Mouse (Mus musculus): ENCODE measurements around the gene Larp1. TPM values are rescaled to one million over a fixed set of nuclear protein-coding genes. Genes with fewer than 3 reads are reported as not detected.
A peak's percentile ranks its signal among the peaks of the same experiment; 100 is the strongest.

Gene Larp1
- polyA plus RNA-seq, 1 experiment from 2014 or later = 14.9 TPM

DNA sequence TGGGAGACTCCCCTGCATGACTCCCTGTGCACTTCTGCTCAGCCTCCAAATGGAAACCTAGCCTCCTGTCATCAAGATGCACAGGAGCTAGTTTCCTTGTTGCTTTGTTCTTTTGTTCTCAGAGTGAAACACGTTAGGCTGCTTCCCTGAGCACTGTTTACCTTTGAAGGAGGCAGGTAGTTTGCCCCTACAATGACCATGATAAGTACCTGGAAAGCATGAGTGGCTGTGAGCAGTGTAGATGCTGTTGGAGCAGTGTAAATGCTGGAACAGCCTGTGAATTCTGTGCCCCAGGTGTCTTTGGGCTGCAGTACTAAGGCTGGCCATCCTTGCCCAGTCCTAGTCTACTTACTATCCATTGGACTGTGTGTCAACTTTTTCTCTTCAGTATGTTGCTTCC lies 18.0 kb downstream of the Larp1 start:
- no peaks in the 10 kb centered on the region for H3K36me3 ChIP-seq (ENCODE audit: control insufficient read depth, insufficient read depth)
- no peaks in the 10 kb centered on the region for H3K9me3 ChIP-seq (replicated peaks; ENCODE audit: control insufficient read depth, low read length)
- H3K27me3 ChIP-seq (ENCODE audit: control insufficient read depth, insufficient read depth, low read depth, low read length) = no peaks in the 10 kb centered on the region
- H3K4me1 ChIP-seq (ENCODE audit: control insufficient read depth, low read depth, low read length) = peaks cover 52% of the 10 kb centered on the region
- 73% methylated on average over 1 of the region's 1 CpGs for WGBS (ENCODE audit: insufficient replicate concordance)
- H3K9ac ChIP-seq (ENCODE audit: low read depth, low read length) = no peak overlapping the region
- H3K4me3 ChIP-seq (ENCODE audit: low read depth, low read length) = no peak overlapping the region
- H3K4me2 ChIP-seq (ENCODE audit: low read depth, low read length) = no peak overlapping the region
- ATAC-seq (ENCODE audit: low read depth) = no peak
- no peak overlapping the region for H3K27ac ChIP-seq (ENCODE audit: low read length)

- H3K4me3 ChIP-seq (ENCODE audit: low read depth, low read length) = no peak overlapping the region
- H3K27ac ChIP-seq (ENCODE audit: low read length) = no peak overlapping the region
- no peaks in the 10 kb centered on the region for H3K9me3 ChIP-seq (replicated peaks; ENCODE audit: control insufficient read depth, low read length)
- no peaks in the 10 kb centered on the region for H3K27me3 ChIP-seq (ENCODE audit: control insufficient read depth, insufficient read depth, low read depth, low read length)
- H3K9ac ChIP-seq (ENCODE audit: low read depth, low read length) = no peak overlapping the region
- no peak overlapping the region for H3K4me2 ChIP-seq (ENCODE audit: low read depth, low read length)
- 77% methylated on average over 1 of the region's 1 CpGs for WGBS (ENCODE audit: insufficient replicate concordance)
- H3K4me1 ChIP-seq (ENCODE audit: control insufficient read depth, low read depth, low read length) = peaks cover 66% of the 10 kb centered on the region
- no peaks in the 10 kb centered on the region for H3K36me3 ChIP-seq (ENCODE audit: control insufficient read depth, insufficient read depth)
- ATAC-seq (ENCODE audit: low read depth) = no peak
Observed at GRCm38 (mm10) chr11:58028981-58029380, 20.1 kb downstream of the Larp1 start.

- WGBS (ENCODE audit: insufficient replicate concordance) = 23% methylated on average over 2 of the region's 2 CpGs
- ATAC-seq (ENCODE audit: low read depth) = no peak
- H3K4me3 ChIP-seq (ENCODE audit: low read depth, low read length) = no peak overlapping the region
- no peaks in the 10 kb centered on the region for H3K36me3 ChIP-seq (ENCODE audit: control insufficient read depth, insufficient read depth)
- H3K4me2 ChIP-seq (ENCODE audit: low read depth, low read length) = no peak overlapping the region
- peaks cover 62% of the 10 kb centered on the region for H3K4me1 ChIP-seq (ENCODE audit: control insufficient read depth, low read depth, low read length)
- no peaks in the 10 kb centered on the region for H3K27me3 ChIP-seq (ENCODE audit: control insufficient read depth, insufficient read depth, low read depth, low read length)
- no peak overlapping the region for H3K9ac ChIP-seq (ENCODE audit: low read depth, low read length)
- no peaks in the 10 kb centered on the region for H3K9me3 ChIP-seq (replicated peaks; ENCODE audit: control insufficient read depth, low read length)
- no peak overlapping the region for H3K27ac ChIP-seq (ENCODE audit: low read length)
Observed at GRCm38 (mm10) chr11:58029869-58030268, 21.0 kb downstream of the Larp1 start.

DNA sequence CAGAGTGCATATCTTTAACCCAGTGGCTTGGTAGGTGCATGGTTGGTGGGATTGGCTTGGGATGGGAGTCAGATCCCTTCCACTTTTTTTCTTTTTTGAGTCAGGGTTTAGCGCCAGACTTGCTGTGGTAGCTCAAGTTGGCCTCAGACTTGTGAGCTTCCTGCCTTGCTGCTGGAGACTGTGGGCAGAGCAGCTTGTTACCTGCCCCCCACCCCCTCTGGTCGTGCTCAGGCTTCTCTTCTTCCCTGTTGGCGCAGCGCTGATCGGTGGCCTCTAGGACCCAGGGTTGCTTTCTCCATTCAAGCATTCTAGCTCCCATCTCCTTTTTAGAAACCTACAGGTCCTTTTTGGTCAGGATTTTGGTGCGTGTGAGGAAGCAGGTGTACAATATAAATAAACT lies 22.3 kb downstream of the Larp1 start:
- Histone ChIP-seq H3K4me2 (ENCODE audit: low read depth, low read length) (no peak overlapping the region), H3K27me3 (ENCODE audit: control insufficient read depth, insufficient read depth, low read depth, low read length) (no peaks in the 10 kb centered on the region), H3K36me3 (ENCODE audit: control insufficient read depth, insufficient read depth) (no peaks in the 10 kb centered on the region), H3K9ac (ENCODE audit: low read depth, low read length) (no peak overlapping the region), H3K9me3 (replicated peaks; ENCODE audit: control insufficient read depth, low read length) (no peaks in the 10 kb centered on the region), H3K4me1 (ENCODE audit: control insufficient read depth, low read depth, low read length) (peaks cover 57% of the 10 kb centered on the region), H3K4me3 (ENCODE audit: low read depth, low read length) (no peak overlapping the region), H3K27ac (ENCODE audit: low read length) (no peak overlapping the region)
- 46% methylated on average over 6 of the region's 6 CpGs for WGBS (ENCODE audit: insufficient replicate concordance)
- no peak for ATAC-seq (ENCODE audit: low read depth)

GRCm38 (mm10) chr11:58033635-58034034 lies 24.8 kb downstream of the Larp1 start:
- no peaks in the 10 kb centered on the region for H3K9me3 ChIP-seq (replicated peaks; ENCODE audit: control insufficient read depth, low read length)
- H3K27ac ChIP-seq (ENCODE audit: low read length) = no peak overlapping the region
- no peak overlapping the region for H3K9ac ChIP-seq (ENCODE audit: low read depth, low read length)
- no peak overlapping the region for H3K4me3 ChIP-seq (ENCODE audit: low read depth, low read length)
- peak; percentile 53; the same call in 1 of the 2 replicates for ATAC-seq (ENCODE audit: low read depth)
- no peaks in the 10 kb centered on the region for H3K36me3 ChIP-seq (ENCODE audit: control insufficient read depth, insufficient read depth)
- H3K27me3 ChIP-seq (ENCODE audit: control insufficient read depth, insufficient read depth, low read depth, low read length) = no peaks in the 10 kb centered on the region
- 37% methylated on average over 3 of the region's 3 CpGs for WGBS (ENCODE audit: insufficient replicate concordance)
- H3K4me2 ChIP-seq (ENCODE audit: low read depth, low read length) = no peak overlapping the region
- H3K4me1 ChIP-seq (ENCODE audit: control insufficient read depth, low read depth, low read length) = peaks cover 45% of the 10 kb centered on the region

DNA sequence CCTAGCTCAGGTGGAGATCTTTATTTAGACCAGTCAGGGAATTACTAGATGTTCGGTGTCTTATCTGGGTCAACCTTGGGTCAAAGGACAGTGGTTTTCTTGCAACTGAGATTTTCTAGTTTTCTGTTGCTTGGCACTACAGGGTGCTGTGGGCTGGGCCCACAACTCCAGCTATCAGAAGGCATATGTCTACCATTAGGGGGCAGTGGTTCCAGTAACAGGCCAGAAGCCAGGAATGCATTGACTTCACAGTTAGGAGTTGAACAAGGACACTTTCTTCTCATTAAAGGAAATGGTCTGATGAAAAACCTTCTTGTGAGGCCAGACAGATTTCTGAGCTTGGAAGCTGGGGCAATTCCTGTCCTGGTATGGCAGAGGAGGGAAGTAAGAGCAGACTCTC lies 30.2 kb downstream of the Larp1 start:
- Histone ChIP-seq H3K36me3 (ENCODE audit: control insufficient read depth, insufficient read depth) (peaks cover 14% of the 10 kb centered on the region), H3K4me3 (ENCODE audit: low read depth, low read length) (no peak overlapping the region), H3K4me2 (ENCODE audit: low read depth, low read length) (no peak overlapping the region), H3K9ac (ENCODE audit: low read depth, low read length) (no peak overlapping the region), H3K4me1 (ENCODE audit: control insufficient read depth, low read depth, low read length) (peaks cover 2% of the 10 kb centered on the region; the same call in 1 of the 2 replicates), H3K27ac (ENCODE audit: low read length) (no peak overlapping the region), H3K9me3 (replicated peaks; ENCODE audit: control insufficient read depth, low read length) (no peaks in the 10 kb centered on the region), H3K27me3 (ENCODE audit: control insufficient read depth, insufficient read depth, low read depth, low read length) (no peaks in the 10 kb centered on the region)
- no peak for ATAC-seq (ENCODE audit: low read depth)
- 26% methylated on average over 1 of the region's 1 CpGs for WGBS (ENCODE audit: insufficient replicate concordance)

DNA sequence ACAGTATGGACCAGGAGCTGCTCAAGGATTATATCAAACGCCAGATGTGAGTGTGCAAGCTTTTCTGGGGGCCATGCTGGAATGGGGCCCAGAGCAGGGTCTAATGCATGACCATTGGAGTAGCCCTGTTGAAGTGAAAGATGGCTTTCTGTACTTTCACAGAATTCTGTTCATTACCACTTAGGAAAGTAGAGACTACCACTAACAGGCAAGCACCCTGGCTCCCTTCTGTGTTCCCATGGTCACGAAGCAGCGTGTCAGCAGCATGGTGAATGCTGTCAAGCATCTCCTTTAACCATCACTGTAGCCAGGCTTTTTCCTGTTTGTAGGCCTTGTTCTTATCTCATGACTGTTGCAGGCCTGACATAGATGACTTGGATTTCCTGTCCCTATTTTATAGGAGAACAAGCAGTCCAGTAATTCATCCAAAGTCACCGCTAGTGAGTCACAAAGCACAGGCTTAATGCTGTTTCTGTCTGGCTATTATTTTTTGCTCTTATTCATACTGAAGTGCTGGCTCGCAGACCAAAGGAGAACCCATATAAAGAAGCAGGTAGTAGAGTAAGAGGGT lies 34.1 kb downstream of the Larp1 start:
- no peaks in the 10 kb centered on the region for H3K27me3 ChIP-seq (ENCODE audit: control insufficient read depth, insufficient read depth, low read depth, low read length)
- no peaks in the 10 kb centered on the region for H3K9me3 ChIP-seq (replicated peaks; ENCODE audit: control insufficient read depth, low read length)
- ATAC-seq (ENCODE audit: low read depth) = no peak
- H3K4me2 ChIP-seq (ENCODE audit: low read depth, low read length) = no peak overlapping the region
- 77% methylated on average over 5 of the region's 5 CpGs for WGBS (ENCODE audit: insufficient replicate concordance)
- no peak overlapping the region for H3K27ac ChIP-seq (ENCODE audit: low read length)
- no peaks in the 10 kb centered on the region for H3K4me1 ChIP-seq (ENCODE audit: control insufficient read depth, low read depth, low read length)
- H3K4me3 ChIP-seq (ENCODE audit: low read depth, low read length) = no peak overlapping the region
- H3K36me3 ChIP-seq (ENCODE audit: control insufficient read depth, insufficient read depth) = peaks cover 32% of the 10 kb centered on the region
- H3K9ac ChIP-seq (ENCODE audit: low read depth, low read length) = no peak overlapping the region

DNA sequence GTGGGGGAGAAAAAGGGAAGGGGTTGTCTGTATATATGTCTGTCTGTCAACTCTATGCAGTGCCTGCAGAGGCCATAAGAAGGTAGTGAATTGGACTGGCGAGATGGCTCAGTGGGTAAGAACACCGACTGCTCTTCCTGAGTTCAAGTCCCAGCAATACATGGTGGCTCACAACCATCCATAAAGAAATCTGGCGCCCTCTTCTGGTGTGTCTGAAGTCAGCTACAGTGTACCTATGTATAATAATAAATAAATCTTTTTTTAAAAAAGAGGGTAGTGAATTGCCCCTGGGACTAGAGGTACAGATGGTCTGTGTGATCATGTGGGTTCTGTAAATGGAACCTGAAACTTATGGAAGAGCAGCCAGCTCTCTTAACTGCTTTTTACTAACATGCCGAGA lies 37.6 kb downstream of the Larp1 start:
- Histone ChIP-seq H3K4me1 (ENCODE audit: control insufficient read depth, low read depth, low read length) (no peaks in the 10 kb centered on the region), H3K36me3 (ENCODE audit: control insufficient read depth, insufficient read depth) (peaks cover 59% of the 10 kb centered on the region), H3K27ac (ENCODE audit: low read length) (no peak overlapping the region), H3K4me3 (ENCODE audit: low read depth, low read length) (no peak overlapping the region), H3K4me2 (ENCODE audit: low read depth, low read length) (no peak overlapping the region), H3K9ac (ENCODE audit: low read depth, low read length) (no peak overlapping the region), H3K9me3 (replicated peaks; ENCODE audit: control insufficient read depth, low read length) (no peaks in the 10 kb centered on the region), H3K27me3 (ENCODE audit: control insufficient read depth, insufficient read depth, low read depth, low read length) (no peaks in the 10 kb centered on the region)
- WGBS (ENCODE audit: insufficient replicate concordance) = 74% methylated on average over 4 of the region's 4 CpGs
- no peak for ATAC-seq (ENCODE audit: low read depth)

DNA sequence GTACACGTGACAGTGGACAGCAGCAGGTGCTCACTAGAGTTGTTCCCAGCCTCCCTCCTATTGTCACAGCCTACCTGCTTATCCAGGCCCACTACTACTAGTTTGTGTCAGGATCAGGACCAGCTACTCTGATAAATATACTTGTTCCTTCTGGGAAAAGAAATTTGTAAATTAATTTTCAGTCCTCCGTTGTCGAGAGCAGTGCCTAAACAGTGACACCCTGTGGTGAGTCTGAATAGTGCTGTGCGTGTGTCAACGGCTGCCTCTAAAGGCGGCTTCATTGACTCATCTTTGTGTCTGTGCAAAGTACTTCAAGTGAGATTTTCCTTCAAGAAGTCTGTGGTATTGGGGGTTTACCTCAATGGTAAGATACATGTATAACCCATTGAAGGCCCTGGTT lies 48.6 kb downstream of the Larp1 start:
- 62% methylated on average over 6 of the region's 6 CpGs for WGBS (ENCODE audit: insufficient replicate concordance)
- no peak for ATAC-seq (ENCODE audit: low read depth)
- H3K36me3 ChIP-seq (ENCODE audit: control insufficient read depth, insufficient read depth) = peaks cover 66% of the 10 kb centered on the region

More for the DNA sequence above, 48.6 kb downstream of the Larp1 start:
- H3K27ac ChIP-seq (ENCODE audit: low read length) = no peak overlapping the region
- H3K4me1 ChIP-seq (ENCODE audit: control insufficient read depth, low read depth, low read length) = no peaks in the 10 kb centered on the region
- no peak overlapping the region for H3K4me3 ChIP-seq (ENCODE audit: low read depth, low read length)
- no peaks in the 10 kb centered on the region for H3K9me3 ChIP-seq (replicated peaks; ENCODE audit: control insufficient read depth, low read length)
- no peak overlapping the region for H3K9ac ChIP-seq (ENCODE audit: low read depth, low read length)
- H3K4me2 ChIP-seq (ENCODE audit: low read depth, low read length) = no peak overlapping the region
- H3K27me3 ChIP-seq (ENCODE audit: control insufficient read depth, insufficient read depth, low read depth, low read length) = no peaks in the 10 kb centered on the region

Data from liver, embryonic 16.5 days (tissue).